Mouse (Mus musculus) lung, postnatal 0 days (tissue): ENCODE data around the gene Ikzf4. TPM values are rescaled to one million over a fixed set of nuclear protein-coding genes. Genes with fewer than 3 reads are reported as not detected.

Experiments used
- ATAC-seq: fragments of 200-750 bp; cut with Nextera tagmentation; 2 replicates; pipeline ENCODE4 v1.8.0; 2017; ENCODE audit warnings: moderate library complexity
- DNase-seq: peaks from one replicate; pipeline ENCODE4 v3.0.0-alpha.2; 2016; ENCODE audit warnings: low spot score
- H3K27ac ChIP-seq: fragments of 300-500 bp; sonication (generic); 2 replicates; pipeline ENCODE4 v1.5.1; 2014; ENCODE audit warnings: antibody characterized with exemption, mild to moderate bottlenecking, low read length, mixed read lengths
- H3K27me3 ChIP-seq: fragments of 300-500 bp; sonication (generic); replicated peaks from 2 replicates; pipeline ENCODE4 v1.6.1; 2014; ENCODE audit warnings: low read length, mixed read lengths; ENCODE audit not compliant: insufficient read depth
- H3K36me3 ChIP-seq: fragments of 300-500 bp; sonication (generic); 2 replicates; pipeline ENCODE4 v1.6.1; 2014; ENCODE audit warnings: low read length, mixed read lengths; ENCODE audit not compliant: insufficient read depth
- H3K4me1 ChIP-seq: fragments of 300-500 bp; sonication (generic); 2 replicates; pipeline ENCODE4 v1.6.1; 2014; ENCODE audit warnings: antibody characterized with exemption, low read depth, low read length, mixed read lengths; ENCODE audit not compliant: insufficient read depth
- H3K4me2 ChIP-seq: fragments of 300-500 bp; sonication (generic); replicated peaks from 2 replicates; pipeline ENCODE4 v1.6.1; 2014; ENCODE audit warnings: low read depth, mild to moderate bottlenecking, low read length, moderate library complexity, mixed read lengths
- H3K4me3 ChIP-seq: fragments of 300-500 bp; sonication (generic); 2 replicates; pipeline ENCODE4 v1.5.1; 2014; ENCODE audit warnings: low read depth, low read length
- H3K9ac ChIP-seq: fragments of 300-500 bp; sonication (generic); replicated peaks from 2 replicates; pipeline ENCODE4 v1.6.1; 2014; ENCODE audit warnings: low read depth, mild to moderate bottlenecking
- H3K9me3 ChIP-seq: fragments of 300-500 bp; sonication (generic); 2 replicates; pipeline ENCODE4 v1.6.1; 2016; ENCODE audit warnings: low read length, mixed read lengths
- CTCF ChIP-seq: IDR thresholded peaks from 2 replicates; pipeline ENCODE4 v1.5.1; 2016; ENCODE audit warnings: antibody characterized with exemption, mild to moderate bottlenecking
- EP300 ChIP-seq: IDR thresholded peaks from 2 replicates; pipeline ENCODE4 v1.6.1; 2016; ENCODE audit warnings: antibody characterized with exemption, mild to moderate bottlenecking, control low read depth
- WGBS: fragments of 180-500 bp; shearing (Covaris S2); extraction: QIAGEN DNeasy Blood & Tissue Kit; methylation state at CpG from one replicate; pipeline ENCODE4 v1.1.7; 2014; 5-methylcytosine and 5-hydroxymethylcytosine counted together
- polyA plus RNA-seq: library from polyadenylated mRNA; unstranded; fragments of >200 nt; fragmentation: Nextera tagmentation; extraction: Ambion mirVana; gene quantifications from 2 replicates; pipeline ENCODE4 v1.2.1, GENCODE M21; 2015

Gene Ikzf4
- polyA plus RNA-seq, 1 experiment from 2014 or later, result 1.3 TPM

DNA sequence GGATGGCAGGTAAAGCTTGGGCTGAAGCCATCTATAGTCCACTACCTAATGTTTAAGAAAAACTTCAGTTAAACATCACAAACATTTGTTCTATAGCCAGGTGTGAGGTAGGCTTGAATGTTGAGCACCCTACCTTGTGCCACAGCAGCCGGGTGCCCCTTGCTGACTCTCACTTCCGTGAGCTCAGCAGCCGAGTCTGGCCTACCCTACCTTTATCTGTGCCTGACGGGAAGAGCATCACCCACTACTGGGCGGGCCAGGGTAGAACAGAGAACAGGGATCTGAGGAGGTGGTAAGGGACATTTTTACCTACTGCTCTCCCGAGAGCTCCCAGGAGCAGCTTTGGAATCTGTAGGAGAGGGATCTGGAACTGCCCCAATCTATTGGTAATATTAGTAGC, 3.0 kb downstream of the Ikzf4 start:
- no peak for TF ChIP-seq CTCF
- TF ChIP-seq EP300, result no peak
- Histone ChIP-seq H3K36me3 (no peaks in the 10 kb centered on the region), H3K4me2 (no peak overlapping the region), H3K4me3 (no peak overlapping the region), H3K9me3 (no peaks in the 10 kb centered on the region), H3K9ac (no peak overlapping the region), H3K4me1 (no peaks in the 10 kb centered on the region), H3K27me3 (0 out of 2 replicates have a peak, but pooled peaks cover 3% of the 10 kb centered on the region), H3K27ac (no peak overlapping the region)
- WGBS, result 76% methylated on average over 6 of the region's 6 CpGs
- no peak for DNase-seq
- ATAC-seq, result no peak

- no peak overlapping the region for H3K4me2 ChIP-seq
- no peak overlapping the region for H3K4me3 ChIP-seq
- H3K36me3 ChIP-seq, result no peaks in the 10 kb centered on the region
- no peaks in the 10 kb centered on the region for H3K4me1 ChIP-seq
- no peak overlapping the region for H3K27ac ChIP-seq
- peak; percentile 40 for ATAC-seq
- DNase-seq, result peak; percentile 57
- H3K27me3 ChIP-seq, result 0 out of 2 replicates have a peak, but pooled peaks cover 3% of the 10 kb centered on the region
- 52% methylated on average over 7 of the region's 7 CpGs for WGBS
- no peak overlapping the region for H3K9ac ChIP-seq
- TF ChIP-seq CTCF, result no peak
- TF ChIP-seq EP300, result peak; percentile 51; the same call in 1 of the 2 replicates
- H3K9me3 ChIP-seq, result no peaks in the 10 kb centered on the region
Measured at GRCm38 (mm10) chr10:128641871-128642270, 3.9 kb downstream of the Ikzf4 start.

DNA sequence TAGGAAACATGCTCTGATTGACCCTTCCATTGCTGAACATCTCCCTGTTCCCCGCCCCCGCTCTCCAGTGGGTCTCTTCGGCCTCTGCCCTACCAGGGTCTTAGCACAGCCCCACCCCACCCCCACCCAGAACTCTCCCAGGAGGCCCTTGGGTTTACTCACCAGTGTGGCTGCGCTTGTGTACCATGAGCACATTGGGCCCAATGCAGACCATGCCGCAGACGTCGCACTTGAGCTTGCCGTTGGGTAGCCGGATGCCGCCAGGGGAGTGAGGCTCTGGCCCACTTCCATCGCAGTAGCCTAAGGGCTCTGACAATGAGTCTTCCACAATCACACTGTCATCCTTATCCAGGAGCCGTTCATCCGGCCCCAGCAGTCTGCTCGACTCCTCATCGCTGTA, 4.9 kb downstream of the Ikzf4 start:
- no peak for TF ChIP-seq CTCF
- TF ChIP-seq EP300, result no peak
- 93% methylated on average over 15 of the region's 15 CpGs for WGBS

GRCm38 (mm10) chr10:128639999-128640398, 5.8 kb downstream of the Ikzf4 start:
- Histone ChIP-seq H3K4me3 (no peak overlapping the region), H3K4me1 (no peaks in the 10 kb centered on the region), H3K36me3 (no peaks in the 10 kb centered on the region), H3K9me3 (no peaks in the 10 kb centered on the region), H3K4me2 (no peak overlapping the region), H3K9ac (no peak overlapping the region), H3K27me3 (0 out of 2 replicates have a peak, but pooled peaks cover 3% of the 10 kb centered on the region), H3K27ac (no peak overlapping the region)
- TF ChIP-seq CTCF, result no peak
- TF ChIP-seq EP300, result no peak
- 72% methylated on average over 14 of the region's 14 CpGs for WGBS
- ATAC-seq, result peak; percentile 80
- peak; percentile 36 for DNase-seq

More for the DNA sequence above, 4.9 kb downstream of the Ikzf4 start:
- Histone ChIP-seq H3K4me1 (no peaks in the 10 kb centered on the region), H3K4me3 (no peak overlapping the region), H3K36me3 (no peaks in the 10 kb centered on the region), H3K27ac (no peak overlapping the region), H3K9ac (no peak overlapping the region), H3K27me3 (0 out of 2 replicates have a peak, but pooled peaks cover 3% of the 10 kb centered on the region), H3K4me2 (no peak overlapping the region), H3K9me3 (no peaks in the 10 kb centered on the region)
- DNase-seq (no peak), ATAC-seq (no peak)

- H3K9me3 ChIP-seq, result no peaks in the 10 kb centered on the region
- no peak overlapping the region for H3K4me3 ChIP-seq
- no peak overlapping the region for H3K9ac ChIP-seq
- H3K27me3 ChIP-seq, result no peaks in the 10 kb centered on the region
- no peak overlapping the region for H3K4me2 ChIP-seq
- H3K36me3 ChIP-seq, result no peaks in the 10 kb centered on the region
- ATAC-seq, result no peak
- H3K27ac ChIP-seq, result no peak overlapping the region
- no peak for DNase-seq
- 29% methylated on average over 11 of the region's 11 CpGs for WGBS
- no peaks in the 10 kb centered on the region for H3K4me1 ChIP-seq
- no peak for TF ChIP-seq EP300
- no peak for TF ChIP-seq CTCF
Measured at GRCm38 (mm10) chr10:128637011-128637410, 8.8 kb downstream of the Ikzf4 start.

- WGBS, result 58% methylated on average over 6 of the region's 6 CpGs
- Histone ChIP-seq H3K27me3 (no peaks in the 10 kb centered on the region), H3K36me3 (no peaks in the 10 kb centered on the region), H3K9ac (no peak overlapping the region), H3K27ac (no peak overlapping the region), H3K4me2 (no peak overlapping the region), H3K9me3 (no peaks in the 10 kb centered on the region), H3K4me1 (no peaks in the 10 kb centered on the region), H3K4me3 (no peak overlapping the region)
- no peak for ATAC-seq
- no peak for TF ChIP-seq EP300
- no peak for TF ChIP-seq CTCF
- DNase-seq, result no peak
Measured at GRCm38 (mm10) chr10:128636561-128636960, 9.2 kb downstream of the Ikzf4 start.

DNA sequence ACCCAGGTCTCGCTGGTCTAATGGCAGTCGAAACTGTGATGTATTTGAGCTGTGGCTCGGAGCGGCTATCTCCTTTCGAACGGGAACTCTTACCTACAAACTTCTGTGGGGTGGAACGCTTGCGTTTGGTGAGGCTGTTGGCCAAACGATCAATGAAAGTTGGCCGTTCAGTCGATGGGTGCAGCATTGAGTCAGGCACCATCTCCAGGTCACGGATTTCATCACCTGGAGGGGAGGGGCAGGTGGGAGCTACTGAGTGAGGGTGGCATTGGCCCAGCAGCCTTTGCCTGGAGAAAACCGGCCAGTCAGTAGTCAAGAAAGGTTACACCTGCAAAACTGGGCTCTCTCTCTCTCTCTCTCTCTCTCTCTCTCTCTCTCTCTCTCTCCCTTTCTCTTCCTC, 10.1 kb downstream of the Ikzf4 start:
- Histone ChIP-seq H3K4me2 (no peak overlapping the region), H3K27me3 (no peaks in the 10 kb centered on the region), H3K4me1 (no peaks in the 10 kb centered on the region), H3K27ac (no peak overlapping the region), H3K36me3 (no peaks in the 10 kb centered on the region), H3K9ac (no peak overlapping the region), H3K4me3 (no peak overlapping the region), H3K9me3 (no peaks in the 10 kb centered on the region)
- TF ChIP-seq EP300 (no peak), CTCF (no peak)
- DNase-seq, result no peak
- WGBS, result 87% methylated on average over 13 of the region's 13 CpGs
- ATAC-seq, result no peak
